Mouse (Mus musculus): ENCODE measurements around the gene Hyal3. TPM values are rescaled to one million over a fixed set of nuclear protein-coding genes. Genes with fewer than 3 reads are reported as not detected.

Gene Hyal3
- polyA plus RNA-seq, 1 experiment from 2014 or later = 1.8 TPM

DNA sequence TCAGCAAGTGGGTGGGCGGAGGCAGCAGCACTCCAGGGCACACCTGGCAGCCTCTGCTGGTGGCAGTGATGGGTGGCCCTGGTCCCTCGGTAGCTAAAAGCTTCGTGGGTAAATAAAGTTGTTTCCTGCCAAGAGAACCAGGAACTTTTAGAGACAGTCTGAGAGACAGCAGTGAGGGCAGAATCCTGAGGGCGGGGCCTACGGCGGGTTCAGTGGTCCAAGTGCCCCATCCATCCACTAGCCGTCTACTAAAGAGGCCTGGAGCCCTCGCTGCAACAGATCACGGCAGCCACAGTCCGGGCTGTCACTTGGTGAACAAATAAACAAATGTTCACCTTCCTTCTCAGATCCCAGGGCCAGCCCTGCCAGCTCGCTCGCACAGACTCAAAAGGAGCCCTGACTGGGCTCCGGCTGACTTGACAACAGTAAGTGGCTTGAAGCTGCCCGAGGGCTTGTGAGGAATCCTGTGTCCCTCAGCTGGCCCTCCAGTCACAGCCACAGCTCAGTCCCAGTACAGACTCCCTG lies 49.3 kb downstream of the Hyal3 start:
- Histone ChIP-seq H3K36me3 (replicated peaks) (no peaks in the 10 kb centered on the region), H3K4me3 (peak overlapping the region; percentile 2; the same call in 1 of the 2 replicates), H3K4me2 (peak overlapping the region; percentile 97), H3K9me3 (no peaks in the 10 kb centered on the region), H3K9ac (peak overlapping the region; percentile 3; the same call in 1 of the 2 replicates), H3K27ac (peak overlapping the region; percentile 92), H3K4me1 (peaks cover 91% of the 10 kb centered on the region), H3K27me3 (replicated peaks) (no peaks in the 10 kb centered on the region)
- ATAC-seq (replicated peaks) = peak; percentile 3; the same call in 1 of the 2 replicates
- WGBS = 5% methylated on average over 14 of the region's 14 CpGs

DNA sequence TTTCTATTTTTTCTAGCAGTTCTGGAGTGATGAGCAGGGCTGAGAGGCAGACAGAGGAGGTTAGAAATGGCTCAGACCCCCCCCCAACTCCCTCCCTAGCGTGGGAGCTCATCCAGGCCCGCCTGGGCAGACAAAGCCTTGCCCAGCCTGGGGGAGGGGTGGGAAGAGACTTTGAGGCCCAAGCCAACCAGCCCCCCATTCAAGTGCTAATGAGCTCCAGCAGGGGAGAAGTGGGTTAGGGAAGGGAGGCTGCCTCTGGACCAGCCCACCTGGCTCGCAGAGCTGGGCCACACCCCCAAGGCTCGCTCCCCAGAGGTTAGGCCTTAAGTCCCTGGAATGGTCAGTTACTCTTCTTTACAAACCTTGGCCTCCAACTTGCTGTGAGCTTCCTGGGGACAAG lies 50.0 kb downstream of the Hyal3 start:
- Histone ChIP-seq H3K9ac (peak overlapping the region; percentile 3; the same call in 1 of the 2 replicates), H3K4me3 (peak overlapping the region; percentile 2; the same call in 1 of the 2 replicates), H3K9me3 (no peaks in the 10 kb centered on the region), H3K36me3 (replicated peaks) (no peaks in the 10 kb centered on the region), H3K4me1 (peaks cover 91% of the 10 kb centered on the region), H3K27me3 (replicated peaks) (no peaks in the 10 kb centered on the region), H3K27ac (peak overlapping the region; percentile 92), H3K4me2 (peak overlapping the region; percentile 97)
- peak; percentile 7 for ATAC-seq (replicated peaks)
- WGBS = 3% methylated on average over 4 of the region's 4 CpGs

DNA sequence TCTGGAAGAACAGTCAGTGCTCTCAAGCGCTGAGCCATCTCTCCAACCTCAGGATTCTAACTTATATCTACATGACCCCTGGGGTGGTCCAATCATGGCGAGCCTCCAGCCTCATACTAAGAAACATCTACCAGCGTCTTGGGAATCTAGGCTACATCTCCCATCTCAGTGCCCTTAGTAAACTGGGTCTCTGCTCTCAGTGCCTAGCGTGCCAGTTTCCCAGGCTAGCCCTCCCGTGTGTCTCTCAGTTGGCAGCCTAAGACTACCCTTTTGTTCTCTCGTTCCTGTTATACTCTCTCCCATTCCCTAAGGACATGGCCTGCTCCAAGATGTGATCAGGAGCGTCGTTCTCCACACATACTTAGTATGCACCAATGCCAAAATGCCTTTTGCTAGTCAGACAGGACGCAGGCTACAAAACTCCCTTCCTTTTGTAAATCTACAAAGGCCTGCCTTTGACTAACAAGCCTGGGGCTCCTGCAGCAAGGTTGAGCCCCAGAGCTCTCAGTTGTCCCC lies 50.8 kb downstream of the Hyal3 start:
- H3K27me3 ChIP-seq (replicated peaks) = no peaks in the 10 kb centered on the region
- 22% methylated on average over 9 of the region's 9 CpGs for WGBS
- H3K36me3 ChIP-seq (replicated peaks) = no peaks in the 10 kb centered on the region
- ATAC-seq (replicated peaks) = no peak
- peaks cover 93% of the 10 kb centered on the region for H3K4me1 ChIP-seq
- peak overlapping the region; percentile 92 for H3K27ac ChIP-seq
- peak overlapping the region; percentile 97 for H3K4me2 ChIP-seq
- H3K9ac ChIP-seq = no peak overlapping the region
- H3K9me3 ChIP-seq = no peaks in the 10 kb centered on the region
- H3K4me3 ChIP-seq = 0 out of 2 replicates have a peak overlapping the region, but pooled peaks have one; percentile 76

DNA sequence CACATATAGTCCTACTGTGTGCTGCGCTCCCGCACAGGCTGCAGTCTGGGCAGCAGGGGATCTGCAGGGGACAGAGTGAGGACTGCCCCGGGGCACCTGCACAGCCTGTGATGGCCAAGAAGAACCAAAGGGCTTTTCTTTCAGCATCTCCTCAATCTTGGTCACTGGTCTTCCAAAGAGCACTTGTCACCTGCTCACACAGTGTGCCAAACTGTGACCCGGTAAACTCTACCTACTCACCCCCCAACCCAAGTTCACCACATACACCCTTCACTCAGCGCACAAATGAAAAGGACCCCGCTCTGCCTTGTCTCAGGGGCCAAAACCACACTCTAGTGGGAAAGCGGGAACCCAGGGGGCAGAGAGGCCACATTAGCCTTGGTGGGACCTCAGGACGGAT lies 51.2 kb downstream of the Hyal3 start:
- H3K27me3 ChIP-seq (replicated peaks) = no peaks in the 10 kb centered on the region
- peak overlapping the region; percentile 76; the same call in 1 of the 2 replicates for H3K4me3 ChIP-seq
- H3K36me3 ChIP-seq (replicated peaks) = no peaks in the 10 kb centered on the region
- ATAC-seq (replicated peaks) = no peak
- H3K9me3 ChIP-seq = no peaks in the 10 kb centered on the region
- H3K4me1 ChIP-seq = peaks cover 92% of the 10 kb centered on the region
- peak overlapping the region; percentile 97 for H3K4me2 ChIP-seq
- H3K9ac ChIP-seq = peak overlapping the region; percentile 90; the same call in 1 of the 2 replicates
- 58% methylated on average over 8 of the region's 8 CpGs for WGBS
- H3K27ac ChIP-seq = peak overlapping the region; percentile 92

DNA sequence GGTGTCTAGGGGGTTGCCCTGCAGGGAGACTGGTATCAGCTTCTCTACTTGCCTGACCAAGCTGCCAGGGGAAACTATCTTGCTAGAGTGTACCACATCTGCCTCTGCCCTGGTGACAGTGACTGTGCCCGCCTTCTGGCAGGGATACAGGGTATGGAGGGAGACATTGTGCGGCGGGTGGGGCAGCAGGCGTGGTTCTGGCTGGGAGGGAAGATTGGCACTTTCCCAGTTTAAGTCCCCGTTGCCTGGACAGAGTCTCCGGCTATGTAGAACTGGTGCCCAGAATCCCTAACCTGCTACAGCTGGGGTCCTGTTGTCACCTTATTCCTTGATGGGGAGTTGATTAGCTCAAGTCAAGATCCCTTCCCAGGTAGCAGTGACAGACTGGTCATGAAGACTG lies 51.9 kb downstream of the Hyal3 start:
- WGBS = 11% methylated on average over 6 of the region's 6 CpGs
- ATAC-seq (replicated peaks) = no peak
- Histone ChIP-seq H3K36me3 (replicated peaks) (no peaks in the 10 kb centered on the region), H3K4me1 (peaks cover 92% of the 10 kb centered on the region), H3K9ac (peak overlapping the region; percentile 90), H3K4me2 (peak overlapping the region; percentile 97), H3K9me3 (no peaks in the 10 kb centered on the region), H3K4me3 (peak overlapping the region; percentile 76), H3K27ac (peak overlapping the region; percentile 92), H3K27me3 (replicated peaks) (no peaks in the 10 kb centered on the region)

DNA sequence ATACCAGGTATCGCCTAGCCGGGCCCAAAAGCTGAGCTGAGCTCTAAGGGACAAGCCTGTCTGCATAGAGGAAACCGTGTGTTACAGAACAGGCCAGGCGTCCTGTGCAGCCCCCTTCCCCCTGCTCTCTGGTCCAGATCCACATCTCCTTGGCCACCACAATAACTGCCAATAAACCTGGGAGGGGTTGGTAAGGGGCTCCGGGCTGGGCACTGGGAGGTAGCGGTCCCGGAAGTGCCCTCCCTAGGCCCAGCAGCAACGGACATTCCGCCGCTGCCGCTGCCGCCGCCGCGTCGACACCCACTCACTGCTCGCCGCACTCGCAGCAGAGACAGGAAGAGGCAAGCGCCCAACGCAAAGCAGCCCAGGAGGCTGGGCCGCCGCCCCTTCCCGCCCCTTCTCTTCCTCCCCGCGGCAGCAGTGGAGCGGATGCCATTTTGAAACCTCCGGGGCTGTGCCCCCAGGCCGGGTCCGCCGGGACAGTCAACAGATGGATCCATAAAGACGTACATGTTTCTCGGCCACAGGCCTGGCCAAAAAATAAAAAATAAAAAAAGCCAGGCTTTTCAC lies 52.6 kb downstream of the Hyal3 start:
- H3K4me2 ChIP-seq = peak overlapping the region; percentile 97
- peak overlapping the region; percentile 92 for H3K27ac ChIP-seq
- 1% methylated on average over 32 of the region's 33 CpGs for WGBS
- no peaks in the 10 kb centered on the region for H3K36me3 ChIP-seq (replicated peaks)
- ATAC-seq (replicated peaks) = no peak
- no peaks in the 10 kb centered on the region for H3K27me3 ChIP-seq (replicated peaks)
- peak overlapping the region; percentile 76 for H3K4me3 ChIP-seq
- H3K9ac ChIP-seq = peak overlapping the region; percentile 90
- H3K4me1 ChIP-seq = peaks cover 89% of the 10 kb centered on the region
- H3K9me3 ChIP-seq = no peaks in the 10 kb centered on the region

DNA sequence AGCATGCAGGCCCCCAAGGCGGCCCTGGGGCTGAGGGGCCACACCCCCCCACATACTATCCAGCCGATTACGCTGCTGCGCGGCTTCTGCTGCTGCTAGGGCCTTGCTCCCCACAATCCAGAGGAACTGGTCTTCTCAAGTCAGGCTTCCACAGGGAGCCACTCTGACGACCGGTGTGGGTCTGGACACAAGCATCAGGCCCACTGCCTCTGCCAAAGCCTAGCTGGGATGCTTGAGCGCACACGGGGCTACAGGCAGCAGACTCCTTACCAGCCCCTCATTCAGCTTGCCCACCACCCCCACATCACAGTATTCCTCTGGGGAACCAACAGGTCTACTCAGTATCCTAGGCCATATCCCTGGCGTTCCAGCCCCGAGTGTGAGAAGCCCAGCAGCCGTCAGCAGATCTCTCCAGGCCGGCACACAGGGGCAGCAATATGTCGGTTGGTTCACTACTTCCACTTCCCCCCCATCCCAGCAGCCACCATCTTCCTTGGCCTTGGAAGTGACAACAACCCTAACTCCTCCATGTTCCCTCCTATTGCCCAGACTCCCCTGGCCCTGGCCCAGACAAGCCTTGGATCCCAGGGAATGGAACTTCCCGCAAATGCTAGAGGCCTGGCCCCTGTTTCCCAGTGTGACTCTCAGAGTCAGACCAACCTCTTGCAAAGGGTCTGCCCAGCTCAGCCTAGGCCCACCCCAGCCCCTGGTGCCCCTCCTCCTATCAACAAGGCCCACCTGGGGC lies 53.2 kb downstream of the Hyal3 start:
- Histone ChIP-seq H3K4me2 (peak overlapping the region; percentile 97), H3K27ac (peak overlapping the region; percentile 92), H3K4me3 (peak overlapping the region; percentile 76), H3K4me1 (peaks cover 83% of the 10 kb centered on the region), H3K36me3 (replicated peaks) (no peaks in the 10 kb centered on the region), H3K9ac (peak overlapping the region; percentile 90), H3K27me3 (replicated peaks) (no peaks in the 10 kb centered on the region), H3K9me3 (no peaks in the 10 kb centered on the region)
- 0% methylated on average over 15 of the region's 15 CpGs for WGBS
- ATAC-seq (replicated peaks) = no peak

DNA sequence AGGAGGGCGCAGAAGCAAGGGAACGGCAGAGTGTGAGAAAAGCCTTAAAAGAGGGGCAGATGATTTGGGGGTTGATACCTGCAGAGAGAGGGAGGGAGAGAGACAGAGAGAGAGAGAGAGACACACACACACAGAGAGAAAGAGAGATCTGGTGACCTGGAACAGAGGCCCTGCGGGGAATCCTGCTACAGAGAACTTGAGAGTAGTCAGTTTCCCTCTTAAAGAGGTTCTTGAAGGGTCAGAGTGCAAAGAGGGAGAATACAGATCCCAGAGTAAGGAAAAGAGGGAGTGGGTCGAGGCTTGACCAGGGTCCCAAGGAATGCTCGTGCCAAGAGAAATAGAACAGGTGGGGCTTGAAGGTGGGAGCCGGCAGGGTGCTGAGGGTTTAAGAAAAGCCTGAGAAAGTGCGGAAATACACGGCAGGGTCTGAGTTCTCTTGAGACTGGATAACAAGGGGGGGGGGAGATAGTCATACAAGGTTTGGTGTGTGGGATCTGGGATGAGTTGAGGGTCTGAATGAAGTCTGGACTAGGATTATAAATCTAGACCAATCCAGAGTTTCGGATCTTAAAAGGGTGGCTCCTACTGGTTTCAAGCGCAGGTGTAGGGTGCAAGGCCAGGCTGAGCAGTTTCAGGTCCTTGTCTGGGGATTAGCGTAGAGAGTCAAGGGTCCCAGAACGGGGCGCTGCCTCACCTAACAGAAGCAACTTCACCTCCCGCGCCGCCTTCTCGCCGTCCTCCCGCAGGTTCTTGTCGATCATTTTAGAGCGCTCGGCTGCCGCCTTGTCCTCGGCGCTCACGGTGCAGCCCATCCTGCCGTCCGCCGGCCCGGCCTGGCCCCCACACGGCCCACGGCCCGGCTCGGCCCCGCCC lies 54.0 kb downstream of the Hyal3 start:
- Histone ChIP-seq H3K9ac (peak overlapping the region; percentile 90), H3K9me3 (no peaks in the 10 kb centered on the region), H3K4me2 (peak overlapping the region; percentile 97), H3K36me3 (replicated peaks) (no peaks in the 10 kb centered on the region), H3K27ac (peak overlapping the region; percentile 92), H3K4me1 (peaks cover 75% of the 10 kb centered on the region), H3K27me3 (replicated peaks) (no peaks in the 10 kb centered on the region), H3K4me3 (peak overlapping the region; percentile 76)
- 0 out of 2 replicates have a peak, but pooled peaks have one; percentile 4 for ATAC-seq (replicated peaks)
- WGBS = under 1% methylated on average over 35 of the region's 35 CpGs

DNA sequence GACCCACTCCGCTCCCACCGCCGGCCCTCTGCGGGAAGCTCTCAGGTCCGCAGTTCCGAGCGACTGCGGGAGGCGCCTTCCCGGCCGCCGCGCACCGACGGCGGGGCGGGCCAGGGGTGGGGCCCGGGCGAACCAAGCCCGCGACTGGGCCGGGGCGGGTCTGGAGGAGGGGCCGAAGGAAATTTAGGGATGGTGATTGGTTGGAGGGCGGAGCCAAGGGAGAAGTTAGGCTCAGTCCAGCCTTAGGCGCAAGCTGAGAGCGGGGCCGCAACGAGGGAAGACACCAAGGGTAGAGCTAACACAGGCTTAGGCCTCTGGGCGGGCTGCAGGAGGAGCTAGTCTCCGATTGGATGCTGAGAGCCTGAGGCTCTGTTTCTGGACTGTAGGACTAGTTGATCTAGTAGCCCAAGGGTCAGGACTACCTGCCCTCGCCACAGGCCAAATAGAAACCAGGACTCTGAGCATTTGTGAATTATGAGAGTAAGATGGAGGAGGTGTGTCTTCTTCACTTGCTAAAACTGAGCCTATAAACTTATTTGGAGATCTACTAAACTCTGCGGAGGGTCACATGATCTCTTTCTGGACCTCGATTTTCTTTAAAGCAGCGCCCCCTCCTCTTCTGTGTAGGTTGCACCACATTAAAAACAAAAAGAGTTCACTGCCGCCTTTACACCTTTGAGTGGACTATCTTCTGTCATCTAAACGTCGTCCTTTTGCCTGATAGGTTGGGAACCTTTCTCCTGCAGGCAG lies 54.8 kb downstream of the Hyal3 start, which contains the start of gene Gnai2:
Gnai2 (minus strand) TSS at position 89 of the 750 bp plus-strand sequence.
- Histone ChIP-seq H3K4me3 (peak within 1 kb of the TSS; percentile 76), H3K9me3 (no peaks in the 10 kb centered on the region), H3K27me3 (replicated peaks) (no peaks in the 10 kb centered on the region), H3K27ac (peak within 1 kb of the TSS; percentile 92), H3K36me3 (replicated peaks) (no peaks in the 10 kb centered on the region), H3K4me2 (peak within 1 kb of the TSS; percentile 97), H3K4me1 (peaks cover 66% of the 10 kb centered on the region), H3K9ac (peak within 1 kb of the TSS; percentile 90)
- 5% methylated on average over 35 of the region's 38 CpGs for WGBS
- peak; percentile 90 for ATAC-seq (replicated peaks)
